Mouse (Mus musculus) E14TG2a.4 (cell line): Measurements from ENCODE around the gene Cdkl5.

Experiments
- CTCF ChIP-seq: conservative IDR thresholded peaks from 2 replicates; pipeline ENCODE4 v1.5.1; 2014; ENCODE audit warnings: low read length
- NANOG ChIP-seq: IDR thresholded peaks from 2 replicates; pipeline ENCODE4 v1.6.1; 2014; ENCODE audit warnings: borderline replicate concordance, low read length, mixed read lengths

GRCm38 (mm10) chrX:160906952-160907351 lies 87.6 kb downstream of the Cdkl5 start, which contains the start of gene Gja6:
- TF ChIP-seq CTCF: no peak
- no peak for TF ChIP-seq NANOG
